Mouse (Mus musculus) stomach, postnatal 0 days (tissue): ENCODE measurements around the gene Adh4.

Experiments used
- CTCF ChIP-seq: IDR thresholded peaks from 2 replicates; pipeline ENCODE4 v1.5.1; 2016; ENCODE audit warnings: antibody characterized with exemption, low read depth, mild to moderate bottlenecking, moderate library complexity
- EP300 ChIP-seq: optimal IDR thresholded peaks from 2 replicates; pipeline ENCODE3; 2016; ENCODE audit warnings: antibody characterized with exemption

DNA sequence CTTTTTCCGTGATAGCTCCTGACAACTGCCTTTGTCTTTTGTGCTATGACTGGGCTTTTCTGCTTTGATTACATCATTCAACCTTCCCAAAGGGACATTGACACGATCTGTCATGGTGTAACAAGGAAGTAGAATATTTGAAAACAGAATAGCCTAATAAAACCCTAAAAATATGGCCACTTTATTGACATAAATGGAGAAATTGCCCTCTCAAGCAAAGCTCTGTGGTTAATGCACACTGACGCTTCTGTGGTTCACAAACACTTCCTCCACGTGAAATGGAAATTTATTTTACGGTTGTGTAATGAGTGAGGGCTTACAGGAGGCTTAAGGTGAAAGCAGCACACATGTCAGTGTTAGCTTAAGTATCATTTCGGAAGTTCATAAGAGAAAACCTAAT, 4.1 kb downstream of the Adh4 start:
- TF ChIP-seq CTCF, result no peak
- no peak for TF ChIP-seq EP300
